Mouse (Mus musculus): ENCODE measurements around the gene Eaf1. TPM values are rescaled to one million over a fixed set of nuclear protein-coding genes. Genes with fewer than 3 reads are reported as not detected.

Eaf1 gene
- total and polyA plus RNA-seq, 2 experiments from 2014 or later = 6.5 to 7.4 TPM

- Histone ChIP-seq H3K27ac (ENCODE audit: low read depth) (no peak overlapping the region), H3K4me3 (ENCODE audit: low read depth, low read length) (no peak overlapping the region), H3K9me3 (replicated peaks; ENCODE audit: control insufficient read depth, low read length) (no peaks in the 10 kb centered on the region), H3K27me3 (ENCODE audit: control insufficient read depth, insufficient read depth, low read length) (no peaks in the 10 kb centered on the region), H3K36me3 (replicated peaks; ENCODE audit: control insufficient read depth, insufficient read depth, low read length) (peaks cover 38% of the 10 kb centered on the region), H3K4me2 (ENCODE audit: low read depth, low read length) (no peak overlapping the region), H3K4me1 (ENCODE audit: control insufficient read depth, insufficient read depth) (peaks cover 4% of the 10 kb centered on the region; the same call in 1 of the 2 replicates), H3K9ac (replicated peaks; ENCODE audit: low read depth, low read length) (no peak overlapping the region)
- no peak for DNase-seq (ENCODE audit: low spot score)
- ATAC-seq (ENCODE audit: insufficient read depth, low read depth) = no peak
- TF ChIP-seq CTCF (IDR thresholded peaks at IDR 0.05; ENCODE audit: low read depth) (no peak), EP300 (IDR thresholded peaks at IDR 0.05; ENCODE audit: low read depth) (no peak)
- WGBS = 82% methylated on average over 3 of the region's 3 CpGs
Observed at GRCm38 (mm10) chr14:31510322-31510721, 16.1 kb downstream of the Eaf1 start.

- DNase-seq (ENCODE audit: low spot score) (no peak), ATAC-seq (ENCODE audit: insufficient read depth, low read depth) (no peak)
- Histone ChIP-seq H3K9ac (replicated peaks; ENCODE audit: low read depth, low read length) (no peak overlapping the region), H3K4me2 (ENCODE audit: low read depth, low read length) (no peak overlapping the region), H3K4me3 (ENCODE audit: low read depth, low read length) (no peak overlapping the region), H3K9me3 (replicated peaks; ENCODE audit: control insufficient read depth, low read length) (no peaks in the 10 kb centered on the region), H3K27me3 (ENCODE audit: control insufficient read depth, insufficient read depth, low read length) (no peaks in the 10 kb centered on the region), H3K27ac (ENCODE audit: low read depth) (no peak overlapping the region), H3K36me3 (replicated peaks; ENCODE audit: control insufficient read depth, insufficient read depth, low read length) (no peaks in the 10 kb centered on the region), H3K4me1 (ENCODE audit: control insufficient read depth, insufficient read depth) (no peaks in the 10 kb centered on the region)
- no peak for TF ChIP-seq CTCF (IDR thresholded peaks at IDR 0.05; ENCODE audit: low read depth)
- TF ChIP-seq EP300 (IDR thresholded peaks at IDR 0.05; ENCODE audit: low read depth) = no peak
- WGBS = 92% methylated on average over 2 of the region's 2 CpGs
Observed at GRCm38 (mm10) chr14:31515895-31516294, 21.7 kb downstream of the Eaf1 start.

GRCm38 (mm10) chr14:31519165-31519564, 25.0 kb downstream of the Eaf1 start:
- H3K27me3 ChIP-seq (ENCODE audit: control insufficient read depth, insufficient read depth, low read length) = no peaks in the 10 kb centered on the region
- no peak overlapping the region for H3K27ac ChIP-seq (ENCODE audit: low read depth)
- TF ChIP-seq EP300 (IDR thresholded peaks at IDR 0.05; ENCODE audit: low read depth) = no peak
- peak; percentile 65 for TF ChIP-seq CTCF (IDR thresholded peaks at IDR 0.05; ENCODE audit: low read depth)
- peak overlapping the region; percentile 22; the same call in 1 of the 2 replicates for H3K4me2 ChIP-seq (ENCODE audit: low read depth, low read length)
- 22% methylated on average over 3 of the region's 3 CpGs for WGBS
- H3K4me3 ChIP-seq (ENCODE audit: low read depth, low read length) = no peak overlapping the region
- no peaks in the 10 kb centered on the region for H3K9me3 ChIP-seq (replicated peaks; ENCODE audit: control insufficient read depth, low read length)
- ATAC-seq (ENCODE audit: insufficient read depth, low read depth) (peak; percentile 62; the same call in 1 of the 2 replicates), DNase-seq (ENCODE audit: low spot score) (peak; percentile 70)
- H3K36me3 ChIP-seq (replicated peaks; ENCODE audit: control insufficient read depth, insufficient read depth, low read length) = peaks cover 8% of the 10 kb centered on the region; the same call in 1 of the 2 replicates
- no peak overlapping the region for H3K9ac ChIP-seq (replicated peaks; ENCODE audit: low read depth, low read length)
- H3K4me1 ChIP-seq (ENCODE audit: control insufficient read depth, insufficient read depth) = no peaks in the 10 kb centered on the region

GRCm38 (mm10) chr14:31521318-31521717, 27.1 kb downstream of the Eaf1 start:
- no peaks in the 10 kb centered on the region for H3K9me3 ChIP-seq (replicated peaks; ENCODE audit: control insufficient read depth, low read length)
- DNase-seq (ENCODE audit: low spot score) (no peak), ATAC-seq (ENCODE audit: insufficient read depth, low read depth) (no peak)
- H3K4me2 ChIP-seq (ENCODE audit: low read depth, low read length) = no peak overlapping the region
- H3K4me3 ChIP-seq (ENCODE audit: low read depth, low read length) = no peak overlapping the region
- WGBS = 84% methylated on average over 2 of the region's 2 CpGs
- no peak overlapping the region for H3K27ac ChIP-seq (ENCODE audit: low read depth)
- H3K4me1 ChIP-seq (ENCODE audit: control insufficient read depth, insufficient read depth) = no peaks in the 10 kb centered on the region
- H3K9ac ChIP-seq (replicated peaks; ENCODE audit: low read depth, low read length) = no peak overlapping the region
- no peak for TF ChIP-seq EP300 (IDR thresholded peaks at IDR 0.05; ENCODE audit: low read depth)
- no peak for TF ChIP-seq CTCF (IDR thresholded peaks at IDR 0.05; ENCODE audit: low read depth)
- H3K36me3 ChIP-seq (replicated peaks; ENCODE audit: control insufficient read depth, insufficient read depth, low read length) = peaks cover 28% of the 10 kb centered on the region; the same call in 1 of the 2 replicates
- no peaks in the 10 kb centered on the region for H3K27me3 ChIP-seq (ENCODE audit: control insufficient read depth, insufficient read depth, low read length)

- H3K9me3 ChIP-seq (replicated peaks; ENCODE audit: control insufficient read depth, low read length) = no peaks in the 10 kb centered on the region
- H3K27me3 ChIP-seq (ENCODE audit: control insufficient read depth, insufficient read depth, low read length) = no peaks in the 10 kb centered on the region
- no peak for TF ChIP-seq EP300 (IDR thresholded peaks at IDR 0.05; ENCODE audit: low read depth)
- TF ChIP-seq CTCF (IDR thresholded peaks at IDR 0.05; ENCODE audit: low read depth) = no peak
- DNase-seq (ENCODE audit: low spot score) (no peak), ATAC-seq (ENCODE audit: insufficient read depth, low read depth) (no peak)
- H3K27ac ChIP-seq (ENCODE audit: low read depth) = no peak overlapping the region
- H3K4me3 ChIP-seq (ENCODE audit: low read depth, low read length) = no peak overlapping the region
- WGBS = 67% methylated on average over 7 of the region's 7 CpGs
- no peak overlapping the region for H3K4me2 ChIP-seq (ENCODE audit: low read depth, low read length)
- peaks cover 34% of the 10 kb centered on the region; the same call in 1 of the 2 replicates for H3K36me3 ChIP-seq (replicated peaks; ENCODE audit: control insufficient read depth, insufficient read depth, low read length)
- H3K4me1 ChIP-seq (ENCODE audit: control insufficient read depth, insufficient read depth) = no peaks in the 10 kb centered on the region
- no peak overlapping the region for H3K9ac ChIP-seq (replicated peaks; ENCODE audit: low read depth, low read length)
Observed at GRCm38 (mm10) chr14:31525040-31525810, 31.0 kb downstream of the Eaf1 start.

Measured in heart, postnatal 0 days (tissue).